Mouse (Mus musculus): ENCODE measurements at regions not wholly inside any gene's neighbourhood (a gene's known extent, or its start where the extent isn't known, plus 50 kb on each side); places are given as distances from the start of the nearest gene placed in this dataset.

- no peak for DNase-seq
Observed at GRCm38 (mm10) chr5:141054991-141055390, 54.6 kb upstream of the Card11 start.

DNA sequence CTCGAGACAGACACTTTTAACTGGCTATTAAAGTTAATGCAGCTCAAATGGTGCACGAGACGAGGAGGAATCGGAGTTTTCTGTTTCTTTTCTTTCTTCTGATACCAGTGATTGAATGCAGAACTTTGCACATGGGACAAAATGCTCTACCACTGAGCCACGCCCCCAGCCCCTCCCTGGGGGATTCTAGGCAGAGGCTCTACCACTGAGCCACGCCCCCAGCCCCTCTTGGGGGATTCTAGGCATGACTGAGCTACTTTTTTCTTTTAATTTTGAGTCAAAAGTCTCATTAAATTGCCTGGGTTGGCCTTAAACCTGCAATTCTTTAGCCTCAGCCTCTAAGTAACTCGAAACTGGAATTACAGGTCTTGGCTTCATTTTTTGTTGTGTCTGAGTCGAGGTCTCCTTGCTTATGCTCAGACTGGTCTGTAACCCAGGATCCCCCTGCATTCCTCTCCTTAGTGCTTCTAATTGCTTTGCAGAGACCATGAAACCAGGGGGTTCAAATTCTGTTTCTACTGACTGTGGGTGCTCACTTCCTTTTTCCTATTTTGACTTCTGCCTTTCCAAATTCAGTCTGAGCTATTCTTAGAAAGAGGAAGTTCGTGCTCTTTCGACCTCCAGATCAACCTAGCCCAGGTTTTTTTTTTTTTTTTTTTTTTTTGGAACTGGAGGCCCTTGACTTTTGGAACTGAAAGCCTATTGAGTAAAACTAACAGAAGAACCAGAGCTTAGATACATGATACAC is 55.4 kb upstream of the Card11 start:
- DNase-seq, result no peak

GRCm38 (mm10) chr5:141058141-141058540 is 57.8 kb upstream of the Card11 start:
- no peak for DNase-seq

- DNase-seq, result no peak
Observed at GRCm38 (mm10) chr5:141058863-141059262, 58.5 kb upstream of the Card11 start.

- no peak for DNase-seq
Observed at GRCm38 (mm10) chr5:141062144-141062543, 61.8 kb upstream of the Card11 start.

GRCm38 (mm10) chr5:141067561-141067960 is 67.2 kb upstream of the Card11 start:
- DNase-seq, result no peak

- no peak for DNase-seq
Observed at GRCm38 (mm10) chr5:141074457-141074856, 74.1 kb upstream of the Card11 start.

DNA sequence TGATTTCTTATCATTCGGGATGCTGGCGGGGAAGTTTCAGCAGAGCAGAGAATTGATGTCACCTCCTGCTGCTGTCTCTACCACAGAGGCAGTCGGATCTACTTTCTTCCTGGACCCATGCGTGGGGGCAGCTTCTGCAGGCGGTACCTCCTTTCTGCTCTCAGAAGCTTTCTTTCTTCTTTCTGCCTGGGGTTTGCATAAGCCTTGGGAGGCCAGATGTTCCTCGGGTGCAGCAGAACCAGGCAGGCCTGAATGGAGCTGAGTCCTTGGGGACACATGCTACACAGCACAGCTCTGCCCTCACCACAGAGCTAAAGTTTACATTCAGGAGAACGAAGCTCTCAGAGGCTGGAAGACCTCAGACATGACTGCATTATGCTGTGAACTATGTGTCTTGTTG is 75.8 kb upstream of the Card11 start:
- DNase-seq, result no peak

- DNase-seq, result no peak
Observed at GRCm38 (mm10) chr5:141076942-141077341, 76.6 kb upstream of the Card11 start.

DNA sequence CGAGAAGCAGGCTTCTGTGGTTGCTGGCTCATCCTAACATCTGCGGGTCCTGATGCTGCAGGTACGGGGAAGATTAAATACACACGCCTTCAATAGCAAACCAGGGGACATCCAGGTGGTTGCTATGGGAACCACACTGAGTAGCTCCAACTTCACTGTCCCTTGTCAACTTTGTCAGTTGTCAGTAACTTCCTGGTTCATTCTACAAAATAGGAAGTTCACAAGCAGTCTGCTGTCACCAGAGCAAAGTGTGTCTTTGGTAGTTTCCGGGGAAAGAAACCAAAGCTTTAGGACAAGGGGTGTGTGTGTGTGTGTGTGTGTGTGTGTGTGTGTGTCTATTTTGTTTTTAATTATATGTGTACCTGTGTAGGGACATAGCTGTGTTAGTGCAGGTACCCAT is 80.5 kb upstream of the Card11 start:
- DNase-seq, result no peak

DNA sequence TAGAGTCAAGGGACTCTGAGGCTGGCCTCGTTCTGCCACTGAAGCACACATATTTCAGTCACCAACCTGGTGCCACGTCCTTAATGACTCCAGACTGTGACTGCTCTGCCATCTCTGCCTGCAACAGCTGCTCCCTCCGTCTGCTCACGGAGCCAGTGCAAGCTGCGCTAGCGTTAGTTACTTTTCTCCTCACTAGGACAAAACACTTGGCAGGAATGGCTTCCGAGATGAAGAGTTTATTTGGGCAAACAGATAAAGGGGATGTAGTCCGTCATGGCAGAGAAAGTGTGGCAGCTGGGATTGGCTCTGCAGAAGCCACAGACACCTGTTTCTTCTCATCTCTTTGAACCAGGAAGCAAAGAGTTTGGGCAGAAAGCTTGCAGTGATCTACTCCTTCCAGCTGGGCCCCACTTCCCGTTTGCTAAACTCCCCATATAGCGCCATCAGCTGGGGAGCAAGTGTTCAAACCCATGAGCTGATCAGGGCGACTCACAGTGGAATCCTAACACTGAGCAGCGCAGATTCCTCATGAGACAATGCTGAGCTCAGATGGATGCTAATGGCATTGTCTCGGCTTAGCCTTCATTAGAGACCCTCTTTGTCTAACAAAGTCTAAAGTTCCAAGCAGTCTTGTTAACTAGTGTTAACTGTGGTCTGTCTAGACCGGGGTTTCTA is 83.8 kb upstream of the Card11 start:
- no peak for DNase-seq

DNA sequence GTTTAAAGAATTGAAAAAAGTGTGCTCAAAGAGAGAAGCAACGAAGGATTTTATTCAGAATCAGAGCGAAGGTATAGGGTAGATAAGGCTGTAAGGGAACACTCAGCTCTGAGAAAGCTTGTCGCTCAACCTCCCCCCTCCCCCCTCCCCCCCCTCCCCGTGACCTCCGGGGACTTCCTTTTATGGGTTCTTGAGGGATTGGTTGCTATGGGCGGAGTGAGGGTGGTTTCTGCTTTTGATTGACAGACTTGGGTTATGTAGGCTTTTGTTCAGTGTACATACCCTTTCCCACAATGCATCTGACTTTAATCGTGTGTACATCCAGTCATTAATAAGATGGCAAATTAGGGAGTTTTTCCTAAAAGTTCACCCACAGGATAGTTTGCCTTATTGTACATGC is 84.4 kb upstream of the Card11 start:
- no peak for DNase-seq

DNA sequence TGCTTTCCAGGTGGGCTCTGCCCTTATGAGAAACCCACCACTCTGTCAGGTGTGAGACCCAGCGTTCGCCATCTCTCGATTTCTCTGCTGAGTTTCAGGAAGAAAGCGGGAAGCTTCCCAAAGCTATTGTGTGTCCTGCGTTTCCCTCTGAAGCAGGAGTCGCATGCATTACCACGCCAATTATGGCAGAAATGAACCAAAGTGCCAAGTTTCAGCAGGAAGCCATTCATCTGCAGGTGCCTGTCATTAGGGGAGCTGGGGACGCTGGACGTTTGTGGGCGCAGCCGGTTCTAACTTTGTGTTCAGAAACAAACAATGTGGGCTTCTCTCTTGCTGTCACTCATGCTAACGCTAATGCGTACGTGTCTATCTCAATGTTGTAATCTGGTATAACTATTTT is 91.3 kb upstream of the Card11 start:
- no peak for DNase-seq

DNA sequence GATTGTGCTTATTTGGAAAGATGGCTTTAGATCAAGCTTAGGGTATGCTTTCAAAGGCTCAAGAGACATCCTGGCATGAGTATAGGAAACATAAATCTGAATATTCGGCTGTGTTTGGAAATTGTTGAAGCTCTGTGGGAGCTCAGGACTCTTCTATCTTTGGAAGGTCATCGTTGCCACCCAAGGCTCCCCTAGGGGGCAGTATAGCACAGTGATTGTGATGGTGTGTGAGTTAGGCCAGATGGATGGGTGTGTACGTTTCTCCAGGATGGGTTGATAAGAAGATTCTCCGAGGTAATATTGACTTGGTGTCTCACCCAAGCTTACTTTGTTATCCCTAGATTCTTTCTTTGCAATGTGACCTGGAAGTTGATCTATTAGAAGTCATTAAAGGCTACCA is 93.3 kb upstream of the Card11 start:
- peak; percentile 50 for DNase-seq

DNA sequence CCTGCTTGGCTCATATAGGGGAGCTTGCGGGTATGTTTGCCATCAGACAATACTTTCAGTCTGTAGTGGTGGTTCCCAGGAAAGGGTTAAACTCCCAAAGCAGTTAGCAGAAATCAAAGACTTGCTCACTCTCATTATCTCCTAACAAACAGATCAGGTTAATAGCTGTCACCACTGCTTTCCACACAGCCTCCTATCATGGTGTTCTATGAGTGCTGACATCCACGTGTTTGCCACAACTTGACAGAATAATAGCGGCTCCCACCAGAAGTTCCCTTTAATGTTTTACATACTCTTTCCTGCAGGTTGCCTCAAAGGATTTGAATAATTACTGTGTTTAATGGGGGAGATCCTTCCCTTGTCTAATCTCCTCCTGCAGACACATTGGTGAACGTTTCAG is 97.5 kb upstream of the Card11 start:
- DNase-seq, result no peak

DNA sequence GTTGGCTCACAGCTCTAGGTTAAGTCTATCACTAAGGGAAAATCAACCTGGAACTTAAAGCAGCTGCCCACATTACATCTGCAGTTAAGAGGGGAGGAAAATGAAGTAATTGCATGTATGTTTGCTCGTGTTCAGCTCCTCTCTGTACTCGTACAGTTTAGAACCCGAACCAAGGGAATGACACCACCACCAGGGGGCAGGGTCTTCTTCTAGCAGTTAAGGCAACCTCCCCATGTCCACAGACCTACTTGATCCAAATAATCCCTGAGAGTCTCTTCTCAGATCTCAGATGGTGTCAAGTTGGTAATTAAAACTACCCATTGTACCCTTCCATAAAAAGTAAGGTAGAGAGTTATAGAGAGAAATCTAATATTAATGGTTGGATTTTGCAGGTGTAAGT is 111.3 kb upstream of the Card11 start:
- DNase-seq, result no peak

- DNase-seq, result no peak
Observed at GRCm38 (mm10) chr5:141115273-141115904, 115.0 kb upstream of the Card11 start.

DNA sequence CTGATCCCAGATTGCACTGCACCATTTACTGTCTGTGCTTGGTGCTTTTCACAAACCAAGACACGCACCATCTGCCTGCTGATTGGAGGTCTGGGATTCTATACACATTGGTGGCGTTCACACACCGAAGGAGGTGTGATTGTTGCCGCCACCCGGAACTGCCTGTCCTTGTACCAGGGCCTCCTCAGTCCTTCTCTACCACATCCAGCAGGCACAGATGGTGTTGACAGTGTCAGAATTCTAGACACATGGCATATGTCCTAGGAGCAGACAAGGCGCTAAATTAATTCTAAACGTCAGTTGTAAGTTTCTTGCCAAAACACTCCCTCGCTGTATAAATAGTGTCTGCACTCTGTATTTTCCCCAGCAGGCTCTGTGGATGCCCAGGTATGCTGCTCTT is 115.6 kb upstream of the Card11 start:
- DNase-seq, result no peak

GRCm38 (mm10) chr5:141125870-141126269 is 115.4 kb upstream of the Sdk1 start:
- DNase-seq, result no peak

DNA sequence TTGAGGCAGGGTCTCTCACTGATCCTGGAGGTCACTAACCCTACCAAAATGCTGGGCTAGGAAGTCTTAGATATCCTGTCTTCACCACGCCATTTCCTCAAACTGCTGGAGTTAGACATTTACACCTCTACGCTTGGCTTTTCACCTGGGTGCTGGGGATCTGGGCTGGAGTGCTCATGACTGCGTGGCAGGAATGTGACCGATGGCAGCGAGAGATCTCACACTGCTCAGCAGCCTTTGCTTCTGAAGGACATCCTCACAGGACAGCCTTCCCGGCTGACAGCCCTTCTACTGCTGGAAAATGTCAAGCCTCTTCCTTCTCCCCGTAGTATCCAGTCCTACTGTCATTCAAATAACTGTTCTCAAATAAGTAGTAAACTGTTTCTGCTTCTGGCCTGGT is 114.8 kb upstream of the Sdk1 start:
- DNase-seq, result no peak

DNA sequence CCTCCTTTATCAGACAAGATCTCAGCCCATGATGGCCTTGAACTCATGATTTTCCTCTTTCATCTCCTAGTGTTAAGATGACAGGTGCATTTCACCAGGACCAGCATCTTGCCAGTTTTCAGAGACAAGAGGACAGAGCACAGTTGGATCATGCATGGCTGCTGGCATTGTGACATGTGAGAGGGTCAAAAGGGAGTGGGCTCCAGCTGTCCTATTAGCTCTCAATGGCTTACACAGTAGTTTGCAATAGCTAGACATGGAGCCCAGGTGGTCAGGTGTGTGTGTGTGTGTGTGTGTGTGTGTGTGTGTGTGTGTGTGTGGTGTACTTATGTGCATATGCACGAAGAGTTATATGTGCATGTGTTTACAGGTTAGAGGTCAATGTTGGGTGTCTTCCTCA is 110.3 kb upstream of the Sdk1 start:
- DNase-seq, result no peak

DNA sequence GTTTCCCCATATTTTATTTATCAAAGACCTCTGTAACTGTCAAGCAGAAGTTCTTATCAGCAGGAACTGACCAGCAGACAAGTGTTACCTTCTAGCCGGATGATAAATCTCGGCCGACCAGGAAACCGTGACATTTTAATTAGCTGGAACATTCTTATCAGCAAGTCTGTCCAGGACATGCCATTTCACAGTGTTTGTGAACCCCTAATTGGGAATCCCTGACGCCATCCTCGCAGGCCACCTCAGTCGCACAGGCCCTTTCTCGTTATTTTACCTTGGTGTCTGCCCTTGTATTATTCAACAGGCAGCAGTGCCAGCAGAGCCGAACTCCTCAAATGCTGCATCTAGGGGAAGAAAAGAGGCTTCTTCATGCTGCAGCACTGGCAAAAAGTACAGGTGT is 109.4 kb upstream of the Sdk1 start:
- DNase-seq, result no peak

- no peak for DNase-seq
Observed at GRCm38 (mm10) chr5:141136239-141136638, 105.1 kb upstream of the Sdk1 start.

GRCm38 (mm10) chr5:141137716-141138115 is 103.6 kb upstream of the Sdk1 start:
- DNase-seq, result no peak
